ENCODE assay signal across 11 mouse cellular contexts in genomic region chr8:78346131-78346621, GRCm38 (mm10).
A peak's percentile ranks its signal among the peaks of the same experiment; 100 is the strongest.
DNase-seq lines count a peak whose midpoint lies in the region; ATAC-seq lines count a peak whose summit lies in the region.
"Had no signal": no experiment of that assay in that cellular context is flagged by ENCODE, and none has a peak within 500 bp of the region (broad histone marks: within the 10 kb centered on the region; RNA-seq: fewer than 3 reads in every experiment).

No protein-coding gene starts in this region.

- WGBS in forebrain, embryonic 14.5 days = 3% methylated on average over 11 of the region's 11 CpGs
- 21% methylated on average over 11 of the region's 11 CpGs for WGBS in limb, embryonic 11.5 days

- peak; percentile 97 for ATAC-seq in forebrain, embryonic 14.5 days
- ATAC-seq in limb, embryonic 11.5 days (ENCODE audit: insufficient number of reproducible peaks, low FRiP score, low TSS enrichment, low read depth) = no peak
- ATAC-seq: lung, postnatal 0 days had no signal

- H3K27ac ChIP-seq in forebrain, embryonic 14.5 days (ENCODE audit: low read depth, low read length) = no peak overlapping the region
- no peak overlapping the region for H3K27ac ChIP-seq in limb, embryonic 11.5 days (replicated peaks; ENCODE audit: low read depth, low read length)

- H3K4me2 ChIP-seq in forebrain, embryonic 14.5 days (ENCODE audit: low read length) = peak overlapping the region; percentile 33
- H3K4me2 ChIP-seq in limb, embryonic 11.5 days (ENCODE audit: low read depth, severe bottlenecking) = peak overlapping the region; percentile 1; the same call in 1 of the 2 replicates

- H3K9me3 ChIP-seq in forebrain, embryonic 14.5 days (replicated peaks; ENCODE audit: control insufficient read depth, low read length) = no peaks in the 10 kb centered on the region
- H3K9me3 ChIP-seq in limb, embryonic 11.5 days (ENCODE audit: control insufficient read depth, low read length) = no peaks in the 10 kb centered on the region

- H3K36me3 ChIP-seq in forebrain, embryonic 14.5 days (ENCODE audit: control insufficient read depth, insufficient read depth, low read length) = no peaks in the 10 kb centered on the region
- H3K36me3 ChIP-seq in limb, embryonic 11.5 days (ENCODE audit: control insufficient read depth, insufficient read depth, low read length) = no peaks in the 10 kb centered on the region

- H3K4me1 ChIP-seq in forebrain, embryonic 14.5 days (ENCODE audit: control insufficient read depth, insufficient read depth, low read length) = peaks cover 9% of the 10 kb centered on the region
- 0 out of 2 replicates have a peak, but pooled peaks cover 4% of the 10 kb centered on the region for H3K4me1 ChIP-seq in limb, embryonic 11.5 days (ENCODE audit: control insufficient read depth, insufficient read depth, low read length)

- peak; percentile 5 to 10 for DNase-seq in layer of hippocampus, postnatal 36 days
- DNase-seq in layer of hippocampus, adult 8-10 months (ENCODE audit: low spot score in 2 of 2) = no peak
- peak; percentile 86 for DNase-seq in forebrain, embryonic 14.5 days (ENCODE audit: low spot score)
- peak; percentile 45 for DNase-seq in limb, embryonic 11.5 days (ENCODE audit: low spot score)
- peak; percentile 91 for DNase-seq in retina, postnatal 1 day
- no peak for DNase-seq in c-Kit-positive CD71-positive TER-119-positive erythroid progenitor cells, embryonic 14.5 days (ENCODE audit: low spot score)
- DNase-seq in adrenal gland, adult 18-20 months (ENCODE audit: low spot score in 2 of 2) = no peak
- DNase-seq: cerebellum, adult 18-20 months; heart, adult 18-20 months; kidney, adult 2 months had no signal

- H3K9ac ChIP-seq in forebrain, embryonic 14.5 days (ENCODE audit: low read length) = no peak overlapping the region; the same call in 1 of the 2 replicates
- H3K9ac ChIP-seq in limb, embryonic 11.5 days (ENCODE audit: low read length) = no peak overlapping the region

- no peaks in the 10 kb centered on the region for H3K27me3 ChIP-seq in forebrain, embryonic 14.5 days (replicated peaks; ENCODE audit: control insufficient read depth, insufficient read depth, low read length)
- H3K27me3 ChIP-seq in limb, embryonic 11.5 days (ENCODE audit: control insufficient read depth, insufficient read depth, low read length) = no peaks in the 10 kb centered on the region

- no peak overlapping the region for H3K4me3 ChIP-seq in forebrain, embryonic 14.5 days (ENCODE audit: low read depth, low read length)
- H3K4me3 ChIP-seq in limb, embryonic 11.5 days (ENCODE audit: low read depth, low read length) = no peak overlapping the region

Comparison
In these comparisons a context has a peak if more than half of its experiments do, and no peak if none do; other contexts are left out.
1. DNase-seq: peak in layer of hippocampus, postnatal 36 days (2 of 2), forebrain, embryonic 14.5 days (single experiment), limb, embryonic 11.5 days (single experiment) and retina, postnatal 1 day (single experiment); none in layer of hippocampus, adult 8-10 months (0 of 2), c-Kit-positive CD71-positive TER-119-positive erythroid progenitor cells, embryonic 14.5 days (single experiment) and adrenal gland, adult 18-20 months (0 of 2).